Mouse (Mus musculus) heart, adult 18-20 months (tissue): ENCODE results near the gene Ppargc1a. TPM values are rescaled to one million over a fixed set of nuclear protein-coding genes. Genes with fewer than 3 reads are reported as not detected.

Experiments
- DNase-seq, 2 experiments: peaks; one replicate each; pipeline ENCODE4 v3.0.0; 2021 to 2022; ENCODE audit warnings: mixed read lengths in 1 of 2
- long read RNA-seq, 2 experiments: library from polyadenylated mRNA; stranded (forward); transcript quantifications; one replicate each; pipeline ENCODE4 v2.0.0; 2021
- total RNA-seq, 2 experiments: library from RNA; stranded (reverse); gene quantifications; 2 replicates each; pipeline ENCODE4 v1.2.3; 2021

The Ppargc1a gene
- 100 to 1,000 TPM in 1 of 2 experiments, 10 to 100 TPM in 1; 99.6 to 126 TPM for total RNA-seq
- long read RNA-seq, experiment 1, full-length matches to known transcripts = 8 of 19 reads
- long read RNA-seq, experiment 1, partial matches to known transcripts = 1 of 19 reads
- long read RNA-seq, experiment 1, other reads (novel, unspliced or antisense) = 10 of 19 reads
- long read RNA-seq, experiment 2, full-length matches to known transcripts = 10 of 18 reads
- long read RNA-seq, experiment 2, partial matches to known transcripts = 0 of 18 reads
- long read RNA-seq, experiment 2, other reads (novel, unspliced or antisense) = 8 of 18 reads

DNA sequence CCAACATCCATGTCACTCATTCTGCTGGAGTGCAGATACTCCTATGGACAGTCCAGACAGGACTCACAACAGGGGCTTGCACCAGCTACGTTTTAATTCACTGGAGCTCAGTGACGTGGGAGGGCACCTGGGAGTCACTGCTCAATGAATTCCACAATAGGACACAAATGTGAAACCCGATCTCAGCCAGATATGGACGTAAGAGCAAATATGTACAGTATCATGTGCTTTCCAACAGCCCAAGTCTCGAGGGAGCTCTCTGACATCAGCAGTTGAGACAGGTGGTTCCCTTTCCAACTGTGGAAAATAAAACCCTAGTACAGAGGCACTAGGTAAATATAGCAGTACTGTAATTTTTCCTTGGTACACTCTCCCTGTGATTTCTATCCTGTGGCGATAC is at the start of gene Ppargc1a:
Ppargc1a (minus strand) TSS at position 68 of the 400 bp plus-strand sequence.
- DNase-seq = no peak

DNA sequence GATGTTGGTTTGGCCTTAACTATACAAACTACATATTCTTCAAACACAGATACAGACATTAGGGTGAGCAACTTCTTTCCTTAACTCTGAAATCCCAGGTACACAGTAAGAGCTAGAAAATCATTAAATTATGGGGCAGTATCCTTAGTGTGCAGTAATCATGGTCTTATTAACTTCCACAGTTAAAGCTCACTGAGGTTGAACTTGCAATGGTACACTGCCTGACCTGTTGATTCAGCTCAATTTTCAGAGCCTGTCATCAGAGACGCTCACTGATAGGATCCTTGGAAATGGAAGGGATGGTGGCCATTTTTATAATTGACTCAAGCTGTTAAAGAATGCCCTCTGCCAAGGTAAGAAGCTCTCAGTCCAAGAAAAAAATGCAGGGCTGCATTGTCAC is 49.4 kb upstream of the Ppargc1a start:
- no peak for DNase-seq

- DNase-seq = no peak
These were observed 44.5 kb upstream of the Ppargc1a start for GRCm38 (mm10) chr5:51612049-51612448.

DNA sequence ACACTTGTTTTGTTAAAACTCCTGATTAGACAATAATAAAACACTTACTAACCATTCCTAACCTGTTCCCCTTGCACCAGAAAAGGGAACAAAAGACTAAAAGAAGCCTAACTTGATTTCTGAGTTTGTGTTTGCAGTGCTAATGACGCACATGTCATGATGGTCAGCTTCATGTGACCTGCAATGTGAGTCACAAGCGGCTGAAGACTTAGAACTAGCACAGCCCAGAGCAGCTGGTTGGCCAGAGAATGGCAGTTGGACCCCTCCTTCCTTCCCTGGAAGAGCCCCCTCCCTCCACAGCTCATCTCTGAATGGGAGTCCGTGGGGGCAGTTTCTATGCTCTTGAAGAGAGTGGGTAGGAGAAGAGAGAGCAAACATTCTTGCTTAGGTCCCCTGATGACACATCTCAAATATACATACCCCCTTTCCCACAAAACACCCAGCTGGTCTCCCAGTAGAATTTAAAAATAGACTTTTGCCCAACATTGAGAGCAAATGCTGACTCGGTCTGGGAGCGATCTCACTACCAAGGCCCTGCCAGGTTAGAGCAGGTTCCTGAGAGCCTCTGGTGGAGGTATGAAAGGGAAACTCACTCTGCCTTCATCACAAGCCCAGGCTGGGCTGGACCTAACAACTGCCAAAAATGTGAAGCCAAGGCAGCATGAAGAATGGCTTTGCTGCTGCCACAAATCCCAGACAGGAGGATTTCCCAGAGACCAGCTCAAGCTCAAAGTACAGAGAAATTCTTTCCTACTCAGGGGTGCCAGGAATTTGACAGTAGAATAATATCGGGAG is 40.4 kb upstream of the Ppargc1a start:
- DNase-seq = no peak

- peak in 1 of 2 experiments; percentile 9 for DNase-seq
These were observed 32.0 kb upstream of the Ppargc1a start for GRCm38 (mm10) chr5:51599549-51599948.

DNA sequence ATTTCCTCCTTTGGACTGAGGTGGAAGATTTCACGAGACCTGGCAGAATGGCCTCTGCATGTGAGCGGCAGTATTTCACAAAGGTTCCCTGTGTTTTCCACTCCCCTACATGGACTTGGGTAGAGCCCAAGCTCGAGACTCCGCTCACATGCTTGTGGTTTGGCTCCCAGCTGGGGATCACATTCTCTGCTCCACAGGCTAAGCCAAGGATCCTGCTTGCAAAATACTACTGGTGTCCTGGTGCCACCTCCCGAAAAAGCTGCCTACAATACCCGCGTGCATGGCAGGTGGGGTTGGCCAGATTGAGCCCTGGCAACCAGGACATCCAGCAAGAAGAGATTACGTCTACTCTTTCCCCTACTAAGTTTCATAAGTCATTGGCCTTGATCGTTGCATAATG is 28.1 kb upstream of the Ppargc1a start:
- DNase-seq = peak; percentile 86

DNA sequence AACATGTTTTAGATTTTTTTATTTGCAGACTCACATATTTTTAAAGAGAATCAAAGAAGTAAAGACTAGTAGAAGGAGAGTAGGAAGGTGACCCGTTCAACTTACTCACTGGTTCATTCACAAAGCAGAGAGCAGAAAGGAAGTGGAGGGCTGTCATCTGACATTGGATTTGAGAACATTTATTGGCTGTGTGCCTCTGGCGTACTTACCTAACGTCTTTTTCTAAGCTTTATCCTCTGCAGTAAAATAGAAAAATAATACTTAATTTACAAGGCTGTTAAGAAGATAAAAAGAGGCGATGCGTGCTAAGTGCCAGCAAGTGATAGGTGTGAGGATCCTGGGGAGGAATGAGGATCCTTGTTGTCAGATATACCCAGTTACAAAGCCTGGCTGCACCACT is 24.7 kb upstream of the Ppargc1a start:
- DNase-seq = peak in 1 of 2 experiments; percentile 16

DNA sequence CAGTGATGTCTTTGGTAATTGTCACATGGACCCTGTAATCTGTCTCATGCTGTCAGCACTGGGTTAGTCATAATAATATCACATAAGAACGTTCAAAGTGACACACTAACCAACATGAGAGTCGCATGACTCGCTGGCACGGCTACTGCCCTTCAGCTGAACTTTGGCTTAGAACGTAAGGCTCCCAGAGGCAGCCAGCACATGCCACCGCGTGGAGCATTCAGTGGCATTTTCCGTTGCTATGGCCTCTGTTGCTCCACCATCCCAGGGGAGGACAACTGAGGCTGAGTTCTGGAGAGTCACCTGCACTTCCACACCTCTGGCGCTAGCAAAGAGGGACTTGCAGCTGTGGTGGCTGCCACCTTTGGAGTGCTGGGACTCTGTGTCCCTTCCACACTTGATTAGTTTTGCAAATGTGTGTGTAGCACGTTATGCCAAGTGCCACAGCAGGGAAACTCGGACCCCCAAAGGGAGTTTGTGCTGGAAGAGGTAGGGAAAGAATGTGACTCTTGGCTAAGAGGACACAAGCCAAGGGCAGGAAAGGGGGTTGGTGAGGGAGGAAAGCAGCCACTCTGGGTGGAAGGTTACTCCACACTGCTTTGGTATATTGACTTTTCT is 24.1 kb upstream of the Ppargc1a start:
- peak; percentile 82 to 83 for DNase-seq

GRCm38 (mm10) chr5:51586187-51586586 is 18.7 kb upstream of the Ppargc1a start:
- DNase-seq = no peak

- no peak for DNase-seq
These were observed 17.5 kb upstream of the Ppargc1a start for GRCm38 (mm10) chr5:51584987-51585386.

- DNase-seq = no peak
These were observed 16.7 kb upstream of the Ppargc1a start for GRCm38 (mm10) chr5:51584186-51584585.

DNA sequence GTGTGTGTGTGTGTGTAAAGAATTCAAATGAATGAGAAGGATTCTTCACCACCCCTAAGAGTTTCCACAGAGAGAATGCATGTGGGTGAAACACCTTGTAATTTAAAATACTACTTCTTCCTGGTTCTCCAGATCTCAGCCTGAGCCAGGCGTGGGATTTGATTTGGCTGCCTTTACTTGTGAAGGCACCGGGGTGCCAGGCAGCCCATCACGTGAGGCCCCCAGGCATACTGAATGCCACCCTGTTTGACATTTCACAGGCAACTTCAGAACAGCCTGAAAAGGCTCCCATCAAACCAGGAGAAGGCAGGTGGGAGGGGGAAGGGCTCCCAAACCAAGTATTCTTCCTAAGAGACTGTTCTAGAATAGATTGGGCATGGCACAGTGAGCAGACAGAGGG is 16.1 kb upstream of the Ppargc1a start:
- no peak for DNase-seq

GRCm38 (mm10) chr5:51583030-51583429 is 15.5 kb upstream of the Ppargc1a start:
- no peak for DNase-seq

DNA sequence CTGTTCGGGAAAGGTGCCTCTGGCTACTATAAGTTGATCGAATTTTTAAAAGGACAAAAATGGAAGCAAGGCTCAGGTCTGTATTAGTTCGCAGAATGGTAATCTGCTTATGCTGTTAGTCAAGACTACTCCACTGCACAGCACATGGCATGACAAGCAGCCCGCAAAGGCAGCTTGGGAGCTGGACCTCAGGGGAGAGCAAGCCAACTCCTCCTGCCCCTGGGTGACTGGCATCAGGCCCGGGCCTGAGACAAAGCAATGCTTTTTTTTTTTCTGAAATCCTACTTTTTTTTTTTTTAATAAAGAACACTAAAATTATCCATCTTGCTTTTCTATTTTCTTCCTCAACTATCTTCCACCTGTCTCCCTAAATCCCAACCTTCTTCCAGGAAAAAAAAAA is 15.1 kb upstream of the Ppargc1a start:
- no peak for DNase-seq

GRCm38 (mm10) chr5:51577594-51577993 is 10.1 kb upstream of the Ppargc1a start:
- DNase-seq = no peak

DNA sequence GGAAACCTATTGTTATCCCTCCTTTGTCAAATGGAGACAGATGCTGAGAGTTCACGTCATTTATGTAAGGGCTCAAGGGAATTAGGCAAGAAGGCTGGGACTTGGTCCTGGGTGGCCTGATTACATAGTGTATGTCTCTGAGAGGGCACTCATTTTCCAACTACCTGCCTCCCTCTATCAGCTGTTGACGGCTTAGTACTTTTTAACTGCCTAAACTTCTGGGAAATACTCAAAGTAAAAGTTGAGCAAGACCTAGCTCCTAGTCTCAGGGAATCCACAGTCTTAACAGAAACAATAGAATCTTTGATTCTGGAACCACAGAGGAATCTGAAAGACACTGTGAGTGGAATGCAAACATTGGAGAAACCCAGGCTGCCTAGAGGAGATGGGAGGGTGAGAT is 6.2 kb upstream of the Ppargc1a start:
- no peak for DNase-seq

DNA sequence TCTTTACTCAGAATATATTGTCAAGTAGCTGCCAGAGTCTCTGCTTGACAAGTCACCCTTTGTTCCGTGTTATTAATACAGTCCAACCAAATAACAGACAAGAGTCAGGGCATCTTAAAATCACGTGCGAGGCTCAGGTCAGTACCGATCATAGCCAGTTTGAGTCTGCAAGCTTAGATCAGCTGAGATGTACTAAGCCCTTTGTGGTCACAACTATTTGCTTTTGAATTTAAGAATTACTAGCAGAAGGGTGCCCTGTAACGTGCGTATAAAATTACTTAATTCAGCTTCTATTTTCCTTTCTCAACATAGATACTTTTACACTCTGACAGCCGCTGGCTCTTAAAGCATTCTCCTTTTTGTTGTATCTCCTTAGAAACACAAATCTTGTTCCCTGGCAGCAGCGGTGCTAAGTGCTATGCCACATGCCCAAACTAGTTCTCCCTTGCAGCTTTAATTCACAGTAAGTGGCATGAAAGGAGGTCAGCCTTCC is 718 bp upstream of the Ppargc1a start:
- DNase-seq = peak in 1 of 2 experiments; percentile 53

- DNase-seq = no peak
These were observed 1.9 kb downstream of the Ppargc1a start for GRCm38 (mm10) chr5:51565672-51566071.

DNA sequence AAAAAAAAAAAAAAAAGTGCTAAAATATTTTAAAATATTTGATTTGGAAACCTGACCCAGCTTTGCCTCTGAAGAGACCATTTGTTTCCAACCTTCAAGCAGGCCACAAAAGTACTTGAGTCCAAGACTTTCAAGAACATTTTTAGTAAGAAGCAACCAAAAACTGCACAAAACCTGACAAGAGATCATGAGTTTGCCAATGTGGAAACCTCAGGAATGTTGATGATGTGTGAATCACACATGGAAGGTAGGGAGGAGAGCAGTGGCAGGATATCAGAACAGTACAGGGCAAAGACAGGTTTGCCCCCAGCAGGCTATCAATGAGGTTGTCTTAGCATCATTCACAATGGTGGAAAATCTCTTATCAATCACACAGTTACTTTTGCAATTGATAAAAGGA is 2.5 kb downstream of the Ppargc1a start:
- DNase-seq = no peak

GRCm38 (mm10) chr5:51563574-51563973 is 4.0 kb downstream of the Ppargc1a start:
- DNase-seq = no peak

DNA sequence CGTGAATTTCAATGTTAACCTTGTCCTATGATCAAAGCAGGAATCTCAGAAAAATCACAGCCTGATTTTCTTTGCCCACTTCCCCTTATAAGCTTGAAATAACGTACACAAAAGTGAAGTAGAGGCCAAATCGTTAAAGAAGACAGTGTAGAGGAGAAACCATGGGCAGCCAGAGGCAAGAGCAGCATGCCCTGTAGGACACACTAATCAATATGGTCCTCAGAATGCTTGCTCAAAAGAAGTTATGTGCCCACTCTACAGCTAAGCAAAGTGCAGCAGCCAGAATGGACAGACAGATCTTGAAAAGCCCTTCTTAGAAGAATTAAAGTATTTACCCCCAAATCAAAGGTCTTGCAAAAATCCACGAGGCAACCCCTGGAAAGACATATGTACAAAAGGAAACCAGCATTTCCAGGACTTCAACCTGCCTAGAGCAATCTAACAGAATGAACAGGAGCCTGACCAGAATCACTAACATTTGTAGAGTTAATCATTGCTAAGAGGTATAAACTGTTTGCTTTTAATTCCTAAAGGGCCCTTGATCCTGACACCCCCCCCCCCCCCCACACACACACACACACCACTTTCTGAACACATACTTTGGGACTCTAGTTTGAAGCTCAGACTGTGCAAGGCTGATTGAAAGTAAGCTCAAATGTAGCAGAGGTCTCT is 9.8 kb downstream of the Ppargc1a start:
- no peak for DNase-seq

- DNase-seq = peak; percentile 70 to 75
These were observed 13.9 kb downstream of the Ppargc1a start for GRCm38 (mm10) chr5:51553671-51554070.
